Mouse (Mus musculus) T-helper 1 cell (primary cell): ENCODE results near the gene Rgl1.

ENCODE experiments used
- in situ Hi-C: fragments of 300-600 bp; cut with MboI, MseI; formaldehyde crosslinking; loops from one replicate; pipeline ENCODE4 v1.15.1; 2025; ENCODE audit warnings: high pct_unique_total_duplicates

The Rgl1 gene

GRCm38 (mm10) chr1:152550973-152551372 is 215.2 kb downstream of the Rgl1 start:
- in situ Hi-C loops, result no loop called here

DNA sequence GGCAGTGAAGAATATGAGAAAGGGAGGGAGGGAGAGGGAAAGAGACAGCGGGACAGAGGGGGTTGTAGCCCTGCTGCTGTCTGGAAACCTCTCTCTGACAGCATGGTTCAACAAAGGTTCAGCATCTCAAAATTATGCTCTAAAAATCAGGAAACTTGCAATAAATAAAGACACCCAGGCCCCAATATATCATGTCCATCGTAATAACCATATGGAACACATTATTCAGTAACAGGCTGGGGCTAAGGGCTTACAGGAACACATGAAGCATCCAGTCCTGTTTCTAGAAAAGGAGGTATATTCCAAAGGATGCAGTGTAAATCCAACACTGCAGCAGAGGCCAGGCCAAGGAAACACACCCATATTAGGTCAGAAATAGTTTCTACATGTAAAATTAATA is 215.6 kb downstream of the Rgl1 start:
- in situ Hi-C loops, result no loop called here

- in situ Hi-C loops, result no loop called here
Measured at GRCm38 (mm10) chr1:152549061-152549738, 217.0 kb downstream of the Rgl1 start.

GRCm38 (mm10) chr1:152543449-152544159 is 222.5 kb downstream of the Rgl1 start:
- in situ Hi-C loops, result no loop called here

DNA sequence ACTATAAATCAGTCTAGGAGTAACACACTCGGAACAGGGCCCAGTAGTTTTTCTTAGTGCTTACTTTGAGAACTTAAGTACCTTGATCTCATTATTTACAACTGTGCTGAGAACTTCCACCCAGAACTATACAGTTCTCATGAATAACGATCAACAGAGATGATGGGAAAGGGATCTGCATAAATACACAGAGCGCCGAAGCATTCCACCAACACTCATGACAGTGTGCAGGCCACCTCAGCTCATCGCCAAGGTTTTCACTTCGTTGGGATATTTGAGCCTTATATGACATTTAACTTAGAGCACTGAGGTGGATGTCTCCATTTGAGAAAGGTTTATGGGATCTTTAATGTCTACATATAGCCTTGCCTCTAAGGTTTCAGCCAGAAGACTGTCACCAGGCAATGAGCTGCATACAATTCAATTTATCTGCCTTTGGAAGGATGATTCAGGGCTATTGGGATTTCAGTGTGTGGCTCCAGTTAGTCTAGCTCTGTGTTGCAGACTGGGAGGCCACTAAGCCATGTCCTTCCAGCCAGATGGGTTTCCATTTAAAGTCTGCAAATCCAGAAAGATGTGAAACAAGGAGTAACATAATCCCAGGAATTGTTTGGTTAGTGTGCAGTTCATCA is 223.3 kb downstream of the Rgl1 start:
- in situ Hi-C loops, result no loop called here

- in situ Hi-C loops, result no loop called here
Measured at GRCm38 (mm10) chr1:152540304-152540887, 225.8 kb downstream of the Rgl1 start.

GRCm38 (mm10) chr1:152538817-152539216 is 227.3 kb downstream of the Rgl1 start:
- in situ Hi-C loops, result no loop called here

DNA sequence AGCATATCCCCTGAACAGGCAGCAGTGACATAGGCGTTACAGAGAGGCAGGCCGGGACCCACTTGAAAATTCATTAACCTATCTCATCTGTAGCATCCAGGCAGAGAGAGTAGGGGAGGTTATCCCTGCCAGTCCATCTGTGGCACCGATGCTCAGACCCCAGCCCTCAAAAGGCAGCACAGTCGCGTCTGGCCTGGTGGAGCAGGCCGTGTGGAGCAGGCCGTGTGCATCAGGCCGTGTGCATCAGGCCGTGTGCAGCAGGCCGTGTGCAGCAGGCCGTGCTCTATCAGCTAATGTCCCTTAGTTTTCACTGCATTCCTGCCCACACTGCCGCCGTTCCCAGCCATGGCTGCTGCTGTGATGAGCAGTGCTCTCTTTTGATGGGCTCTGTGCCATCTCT is 229.0 kb downstream of the Rgl1 start:
- in situ Hi-C loops, result no loop called here

GRCm38 (mm10) chr1:152536416-152537018 is 229.6 kb downstream of the Rgl1 start:
- in situ Hi-C loops, result no loop called here

GRCm38 (mm10) chr1:152534531-152534930 is 231.6 kb downstream of the Rgl1 start:
- in situ Hi-C loops, result no loop called here

DNA sequence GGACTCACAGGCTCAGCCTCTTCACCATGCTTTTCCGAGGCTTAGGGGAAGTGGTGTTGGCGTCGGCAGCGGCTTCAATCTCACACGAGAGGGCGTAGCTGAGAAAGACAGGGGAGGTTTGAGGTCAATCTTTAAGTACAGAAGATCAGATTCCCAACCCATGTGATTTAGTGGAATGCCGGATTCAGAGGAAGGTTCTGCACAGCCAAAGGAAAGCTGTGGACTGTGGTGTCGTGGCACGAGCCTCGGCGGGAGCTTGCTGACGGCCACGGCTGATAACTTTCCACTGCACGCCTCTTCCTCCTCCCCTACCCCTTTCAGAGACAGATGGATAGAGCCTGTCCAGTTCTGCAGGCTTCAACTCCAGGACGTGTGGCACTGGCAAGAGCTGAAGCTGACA is 234.7 kb downstream of the Rgl1 start:
- in situ Hi-C loops, result no loop called here

DNA sequence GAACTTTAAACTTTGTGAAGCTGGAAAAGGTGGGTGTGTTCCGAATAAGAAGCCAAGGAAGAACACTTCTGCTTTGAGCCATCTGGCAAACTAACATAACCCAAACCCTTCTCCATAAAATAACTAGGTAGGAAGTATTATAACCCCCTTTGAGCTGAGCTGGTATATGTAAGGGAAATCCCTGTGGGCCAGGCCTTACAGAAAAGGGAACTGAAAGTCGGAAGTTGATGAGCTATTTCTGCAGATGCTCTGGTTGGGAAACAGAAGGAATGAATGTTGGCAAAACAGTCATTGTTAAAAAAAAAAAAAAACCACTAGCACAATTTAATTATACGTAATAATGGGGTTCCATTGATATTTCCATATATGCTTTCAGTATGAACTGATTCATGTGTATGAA is 237.4 kb downstream of the Rgl1 start:
- in situ Hi-C loops, result loop anchor here (5.0 kb wide), 2 partner anchors 94 to 219 kb away; no protein-coding TSS in a partner anchor

GRCm38 (mm10) chr1:152528214-152528613 is 237.9 kb downstream of the Rgl1 start:
- in situ Hi-C loops, result loop anchor here (5.0 kb wide), 2 partner anchors 94 to 219 kb away; no protein-coding TSS in a partner anchor

- in situ Hi-C loops, result loop anchor here (5.0 kb wide), 2 partner anchors 96 to 221 kb away; no protein-coding TSS in a partner anchor
Measured at GRCm38 (mm10) chr1:152526154-152526553, 240.0 kb downstream of the Rgl1 start.

- in situ Hi-C loops, result loop anchor here (5.0 kb wide), 2 partner anchors 97 to 222 kb away; no protein-coding TSS in a partner anchor
Measured at GRCm38 (mm10) chr1:152524987-152525648, 241.0 kb downstream of the Rgl1 start.

- in situ Hi-C loops, result no loop called here
Measured at GRCm38 (mm10) chr1:152524098-152524892, 241.9 kb downstream of the Rgl1 start.

DNA sequence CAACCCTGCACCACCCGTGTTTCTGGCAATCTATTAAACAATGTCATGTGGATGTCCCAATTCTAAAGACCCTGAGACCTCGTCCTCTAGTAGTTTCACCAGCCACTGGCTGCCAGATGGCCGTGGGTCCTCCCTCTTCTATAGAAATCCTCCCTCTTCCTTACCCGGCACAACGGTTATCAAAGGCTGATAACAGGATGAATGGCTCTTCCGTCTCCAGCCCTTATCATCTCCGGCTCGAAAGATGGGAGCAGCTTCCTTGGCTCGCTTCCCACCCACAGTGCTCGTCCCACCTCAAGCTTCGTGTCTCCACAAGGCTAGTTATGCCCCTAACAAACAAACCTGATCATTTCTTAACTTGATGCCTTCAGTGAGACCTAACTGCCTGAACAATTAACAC is 242.9 kb downstream of the Rgl1 start:
- in situ Hi-C loops, result no loop called here

GRCm38 (mm10) chr1:152522226-152522625 is 243.9 kb downstream of the Rgl1 start:
- in situ Hi-C loops, result no loop called here

DNA sequence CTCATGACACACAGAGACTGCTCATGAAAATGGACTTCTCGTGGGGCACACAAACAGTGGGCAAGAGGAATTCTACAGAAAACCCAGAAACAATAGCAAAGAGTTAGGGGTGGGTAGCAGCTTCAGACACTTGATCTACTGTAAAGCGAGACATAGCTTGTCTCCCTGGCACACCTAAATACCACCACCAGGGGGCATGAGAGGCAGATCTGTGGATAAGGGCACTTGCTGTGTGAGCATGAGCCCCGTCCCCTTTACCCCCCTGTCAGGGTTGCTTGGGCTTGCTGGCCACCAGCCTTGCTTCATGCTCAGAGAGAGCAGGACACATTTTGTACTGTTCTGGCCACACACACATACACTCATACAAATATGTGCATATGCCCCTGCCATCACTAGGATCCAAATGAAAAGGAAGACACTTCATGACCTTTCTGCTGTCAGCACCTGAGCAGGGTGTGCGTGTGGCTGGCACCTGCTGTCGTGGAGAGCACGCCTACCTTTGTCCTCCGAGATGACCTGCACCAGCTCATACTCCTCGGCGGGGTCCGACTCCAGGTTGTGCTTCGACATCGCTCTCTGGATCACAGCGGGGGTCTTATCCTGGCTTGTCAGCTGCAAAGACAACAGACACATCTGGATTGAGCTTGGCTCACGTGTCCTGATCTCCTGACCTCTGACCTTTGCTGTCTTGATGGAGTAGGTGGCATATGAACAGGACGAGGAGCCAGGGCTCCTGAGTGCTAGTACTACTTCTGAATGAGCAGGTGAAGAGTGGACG is 245.2 kb downstream of the Rgl1 start:
- in situ Hi-C loops, result no loop called here

DNA sequence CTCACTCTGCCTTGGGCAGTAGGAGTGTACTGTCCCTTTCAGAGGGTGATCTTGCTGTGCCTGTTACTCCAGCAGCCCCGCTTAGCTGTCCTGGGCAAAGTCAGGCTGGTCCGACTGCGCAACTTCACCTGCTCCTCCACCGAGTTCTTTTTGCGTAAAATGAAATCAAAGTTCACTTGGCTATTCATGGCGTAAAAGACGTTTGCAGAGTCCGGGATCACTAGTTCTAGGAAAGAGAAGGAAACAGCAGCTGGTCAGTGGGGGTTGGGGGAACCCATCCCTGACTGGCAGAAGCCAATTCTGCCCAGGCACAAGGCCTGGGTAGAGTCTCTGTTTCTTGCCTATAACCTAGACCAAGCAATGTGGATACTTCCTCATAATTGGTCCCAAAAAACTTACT is 247.2 kb downstream of the Rgl1 start:
- in situ Hi-C loops, result no loop called here
